Mouse (Mus musculus): ENCODE results near the gene Sergef.
"Not testable (repeated sequence)": the region's sequence is repeated elsewhere in the genome, so short reads cannot be mapped to it uniquely, and the experiment has no call there.

The Sergef gene

DNA sequence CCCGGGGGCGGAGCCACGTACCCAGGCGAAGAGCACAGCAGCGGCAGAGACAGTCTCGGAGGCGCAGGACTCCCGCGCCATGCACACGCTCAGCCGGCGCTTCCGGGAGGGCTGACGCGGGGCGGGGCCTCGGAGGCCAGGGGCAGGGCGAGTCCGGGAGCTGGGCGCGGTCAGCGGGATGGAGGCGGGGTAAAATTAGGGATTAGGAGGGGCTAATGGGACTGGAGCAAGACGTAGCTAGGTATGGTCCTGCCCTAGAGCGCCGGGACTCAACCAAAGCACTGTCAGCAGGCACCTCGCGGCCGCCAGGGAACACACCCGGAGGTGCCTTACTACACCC is at the start of gene Sergef:
Gene Sergef, minus strand, starts transcription at position 116 of the 340 bp plus-strand sequence.
- DNase-seq (ENCODE audit: low spot score in 2 of 2), result peak; percentile 65 to 71

DNA sequence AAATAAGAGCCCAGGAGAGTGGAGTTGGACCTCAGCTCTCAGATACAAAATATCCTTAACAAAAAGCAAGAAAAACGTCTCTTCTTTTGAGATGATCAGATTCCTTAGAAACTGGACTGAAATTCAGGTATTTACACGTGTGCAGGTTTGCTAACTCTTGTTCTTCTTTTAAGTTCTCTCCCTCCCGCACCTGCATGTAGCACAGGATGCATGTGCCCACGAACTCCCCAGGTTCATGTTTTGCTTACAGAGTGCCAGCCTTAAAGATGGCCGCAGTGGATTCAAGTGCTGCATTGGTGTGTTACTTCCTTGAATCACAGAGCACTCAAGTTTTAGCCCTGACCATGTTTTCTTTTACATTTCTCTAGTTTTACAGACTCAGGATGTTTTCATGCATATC is 47.2 kb upstream of the Sergef start:
- peak in 1 of 2 experiments; percentile 17 for DNase-seq (ENCODE audit: low spot score in 2 of 2)

DNA sequence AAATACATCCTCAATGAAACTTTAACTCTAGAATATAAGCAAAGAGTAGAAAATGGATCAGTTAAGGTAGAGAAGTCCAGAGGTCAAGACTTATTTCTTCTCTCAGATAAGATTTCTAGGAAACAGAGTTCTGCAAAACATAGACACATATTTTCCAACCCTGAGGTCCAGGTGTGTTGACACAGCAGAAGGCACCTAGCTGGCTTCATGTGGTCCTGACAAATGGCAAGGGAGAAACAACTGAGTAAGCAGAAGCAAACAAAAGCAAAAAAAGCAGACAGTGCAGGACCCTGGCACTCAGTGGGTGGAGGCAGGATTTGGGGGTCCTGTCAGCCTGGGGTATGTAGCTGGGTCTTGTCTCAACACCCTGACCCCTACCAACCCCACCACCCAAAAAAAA is 41.1 kb upstream of the Sergef start:
- DNase-seq (ENCODE audit: low spot score in 2 of 2), result no peak

DNA sequence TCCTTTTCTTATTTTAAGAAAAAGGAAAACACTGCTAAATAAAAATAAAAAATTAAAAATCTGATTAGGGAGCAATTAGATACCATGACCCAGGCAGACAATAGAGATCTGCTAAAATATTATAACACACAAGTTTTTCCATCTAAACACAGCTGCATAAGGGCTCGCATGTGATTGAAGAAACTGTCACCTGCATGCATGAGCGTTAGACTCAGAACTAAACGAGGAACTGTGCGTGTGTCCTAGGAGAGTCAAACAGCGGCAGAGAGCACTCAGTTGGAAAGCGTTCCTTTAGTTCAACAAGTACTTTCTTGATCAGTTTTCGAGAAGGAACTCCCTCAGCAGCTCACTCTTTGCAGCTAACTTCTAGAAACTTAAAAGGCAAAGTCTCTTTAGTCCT is 39.4 kb upstream of the Sergef start:
- not testable (repeated sequence) for DNase-seq (ENCODE audit: low spot score in 2 of 2)

DNA sequence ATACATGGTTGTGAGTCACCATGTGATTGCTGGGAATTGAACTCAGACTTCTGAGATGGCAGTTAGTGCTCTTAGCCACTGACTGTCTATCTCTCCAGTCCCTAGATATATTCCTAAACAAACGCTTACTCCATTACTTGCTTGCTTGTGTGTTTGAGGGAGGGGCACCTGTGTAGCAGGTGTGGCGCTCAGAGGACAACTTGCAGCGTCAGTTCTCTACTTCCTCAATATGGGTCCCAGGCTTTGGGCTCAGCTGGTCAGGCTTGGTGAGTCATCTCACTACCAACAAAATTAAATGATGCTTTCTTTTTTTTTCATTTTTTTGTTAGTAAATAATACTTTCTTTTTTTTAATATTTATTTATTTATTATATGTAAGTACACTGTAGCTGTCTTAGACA is 38.8 kb upstream of the Sergef start:
- DNase-seq (ENCODE audit: low spot score in 2 of 2), result no peak

DNA sequence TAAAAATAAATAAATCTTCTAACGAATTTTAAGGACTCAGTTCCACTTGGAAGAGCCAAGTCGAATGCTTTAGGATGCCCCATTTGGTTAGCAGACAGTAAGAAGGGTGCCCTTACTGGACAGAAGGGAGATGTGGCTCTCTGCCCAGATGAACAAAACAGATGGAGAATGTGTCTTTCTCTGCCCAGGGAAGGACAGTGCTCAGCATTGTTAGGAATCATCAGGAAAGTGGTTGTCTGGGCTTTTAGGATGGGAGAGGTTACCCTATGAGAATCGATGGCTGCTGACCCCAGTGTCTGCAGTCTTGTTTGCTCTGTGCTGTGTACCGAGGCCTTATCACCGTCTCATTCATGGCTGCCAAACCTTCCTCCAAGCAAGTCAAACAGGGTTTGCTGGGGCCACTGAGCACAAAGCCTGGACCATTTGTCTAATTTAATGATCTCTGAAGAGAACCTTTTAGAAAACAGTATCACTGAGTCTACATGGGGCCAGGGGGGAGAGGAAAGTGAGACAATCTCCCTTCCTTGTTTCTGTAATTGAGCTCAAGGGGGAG is 37.3 kb upstream of the Sergef start:
- no peak for DNase-seq (ENCODE audit: low spot score in 2 of 2)

DNA sequence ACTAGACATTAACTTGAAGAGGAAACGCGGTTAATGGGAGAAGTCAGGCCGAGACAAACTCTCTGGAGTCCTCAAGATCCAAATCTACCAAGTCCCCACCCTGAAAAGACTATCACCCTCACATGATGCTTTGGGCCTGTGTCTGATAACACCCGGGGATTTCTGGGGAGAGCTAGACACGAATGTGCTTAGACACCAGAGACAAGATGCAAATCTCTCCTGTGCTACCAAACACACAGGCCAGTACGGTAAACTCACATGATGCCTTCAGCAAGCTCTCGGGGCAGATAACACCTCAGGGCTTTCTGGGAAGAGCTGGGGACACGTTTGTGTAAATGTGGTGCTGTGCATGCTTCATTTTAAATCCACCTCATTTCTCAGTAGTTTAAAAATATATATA is 36.3 kb upstream of the Sergef start:
- no peak for DNase-seq (ENCODE audit: low spot score in 2 of 2)

DNA sequence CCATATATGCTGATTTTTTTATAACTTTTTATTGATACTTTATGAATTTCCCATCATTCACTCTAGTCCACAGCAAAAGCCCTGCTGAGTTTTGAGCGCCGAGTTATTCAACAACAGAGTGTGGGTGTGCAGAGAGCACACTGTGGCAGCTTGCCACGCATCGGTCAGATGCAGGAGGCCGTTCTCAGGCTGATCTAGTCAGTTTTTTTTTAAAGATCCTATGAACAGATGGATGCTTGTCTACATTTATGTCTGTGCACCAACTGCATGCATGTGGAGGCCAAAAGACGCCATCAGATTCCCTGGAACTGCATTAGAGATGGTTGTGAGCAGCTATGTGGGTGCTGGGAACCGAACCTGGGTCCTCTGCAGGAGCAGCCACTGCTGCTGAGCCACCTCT is 35.5 kb upstream of the Sergef start:
- no peak for DNase-seq (ENCODE audit: low spot score in 2 of 2)

DNA sequence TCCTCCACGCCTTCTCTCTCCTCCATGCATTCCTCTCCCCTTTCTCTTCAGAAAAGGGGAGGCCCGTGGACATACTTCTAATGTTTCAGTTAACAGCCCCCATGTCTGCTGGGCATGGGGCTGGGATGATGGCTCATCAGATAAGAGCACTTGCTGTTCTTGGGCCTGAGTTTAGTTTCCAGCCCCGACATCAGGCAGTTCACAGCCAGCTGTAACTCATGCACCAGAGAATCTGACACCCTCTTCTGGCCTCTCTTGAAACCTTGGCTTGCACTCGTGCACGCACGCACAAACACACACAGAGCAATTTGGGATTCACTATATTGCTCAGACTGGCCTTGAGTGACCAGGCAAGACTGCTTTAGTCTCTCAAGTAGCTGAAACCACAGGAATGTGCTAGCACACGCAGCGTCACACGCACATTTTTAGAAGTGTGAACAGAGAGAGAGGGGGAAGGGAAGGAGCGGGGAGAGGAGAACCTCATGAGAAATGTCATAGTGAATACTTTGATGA is 32.6 kb upstream of the Sergef start, which contains the start of gene Tph1:
Gene Tph1, minus strand, starts transcription at position 378 of the 513 bp plus-strand sequence.
- DNase-seq (ENCODE audit: low spot score in 2 of 2), result no peak

DNA sequence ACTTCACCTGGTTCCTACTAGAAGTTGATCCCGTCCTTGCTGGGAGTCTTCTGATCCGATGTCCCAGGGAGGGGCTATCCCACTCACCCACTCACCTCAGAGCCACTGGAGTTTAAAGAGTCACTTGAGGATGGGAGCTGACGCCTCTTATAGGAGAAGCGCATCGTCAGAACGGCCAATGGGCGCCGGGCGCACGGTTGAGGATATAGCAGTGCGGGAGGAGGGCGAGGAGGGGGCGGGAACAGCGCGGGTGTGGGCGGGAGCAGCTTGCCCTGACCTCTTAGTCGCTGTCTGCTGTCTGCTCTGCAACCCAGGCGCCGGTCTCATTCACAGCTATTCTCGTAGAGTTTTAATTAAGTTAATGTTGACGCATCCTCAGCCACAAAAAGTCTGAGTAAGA is 27.6 kb upstream of the Sergef start:
- DNase-seq (ENCODE audit: low spot score in 2 of 2), result no peak

DNA sequence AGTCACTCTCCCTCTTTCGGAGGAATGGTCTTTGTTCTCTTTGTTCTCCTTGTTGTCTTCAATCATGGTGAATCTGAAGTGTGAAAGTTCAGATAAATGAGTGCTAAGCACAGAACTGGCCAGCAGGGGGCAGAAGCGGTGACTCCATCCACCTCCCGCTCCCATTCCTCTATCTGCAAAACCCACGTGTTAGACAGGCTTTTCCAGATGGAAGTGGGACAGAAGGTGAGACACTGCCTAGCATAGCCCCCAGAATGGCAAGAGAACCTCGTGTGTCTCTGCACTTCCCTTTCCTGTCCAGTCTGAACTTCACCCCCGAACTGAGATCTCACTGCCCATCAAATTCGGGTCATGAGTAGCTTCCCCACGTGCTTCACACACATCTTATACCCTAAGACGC is 25.6 kb upstream of the Sergef start:
- DNase-seq (ENCODE audit: low spot score in 2 of 2), result peak in 1 of 2 experiments; percentile 6

DNA sequence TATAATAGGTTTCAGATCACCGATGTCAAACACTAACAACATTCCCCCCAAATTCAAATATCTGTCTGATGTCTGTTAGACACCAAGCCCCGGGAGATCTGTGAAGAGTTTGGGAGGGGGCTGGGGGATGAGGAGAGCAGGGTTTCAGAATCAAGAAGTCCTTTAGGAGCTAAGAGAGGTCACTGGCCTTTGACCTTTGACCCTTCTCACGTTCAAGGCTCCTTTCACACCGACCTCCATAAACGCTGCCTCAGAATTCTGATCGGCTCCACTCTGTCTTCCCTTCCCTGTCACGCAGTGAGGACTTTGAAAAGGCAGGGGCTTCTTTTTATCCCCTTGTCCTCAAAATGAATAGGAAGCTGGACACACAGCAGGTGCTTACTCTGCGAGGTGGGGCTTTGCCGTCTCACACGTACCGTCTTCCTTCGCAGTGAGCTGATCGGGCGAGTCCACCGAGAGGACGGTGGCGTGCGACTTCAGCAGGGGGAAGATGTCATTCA is 22.0 kb upstream of the Sergef start:
- DNase-seq (ENCODE audit: low spot score in 2 of 2), result no peak

DNA sequence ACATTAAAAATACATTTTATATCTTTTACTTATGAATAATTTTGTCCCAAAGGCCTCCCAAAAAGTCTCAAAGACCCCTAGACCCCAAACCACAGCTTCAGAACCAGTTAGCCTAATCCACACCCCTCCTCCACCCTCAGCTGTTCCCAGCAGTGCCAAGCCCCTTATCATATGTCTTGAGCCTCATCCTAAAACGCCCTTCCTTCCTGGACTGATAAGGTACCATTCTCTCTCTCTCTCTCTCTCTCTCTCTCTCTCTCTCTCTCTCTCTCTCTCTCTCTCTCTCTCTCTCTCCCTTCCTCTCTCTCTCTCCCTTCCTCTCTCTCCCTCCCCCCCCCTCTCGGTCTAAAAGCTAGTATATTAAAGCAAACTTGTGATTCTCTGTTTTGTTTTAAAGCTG is 12.7 kb upstream of the Sergef start:
- no peak for DNase-seq (ENCODE audit: low spot score in 2 of 2)

DNA sequence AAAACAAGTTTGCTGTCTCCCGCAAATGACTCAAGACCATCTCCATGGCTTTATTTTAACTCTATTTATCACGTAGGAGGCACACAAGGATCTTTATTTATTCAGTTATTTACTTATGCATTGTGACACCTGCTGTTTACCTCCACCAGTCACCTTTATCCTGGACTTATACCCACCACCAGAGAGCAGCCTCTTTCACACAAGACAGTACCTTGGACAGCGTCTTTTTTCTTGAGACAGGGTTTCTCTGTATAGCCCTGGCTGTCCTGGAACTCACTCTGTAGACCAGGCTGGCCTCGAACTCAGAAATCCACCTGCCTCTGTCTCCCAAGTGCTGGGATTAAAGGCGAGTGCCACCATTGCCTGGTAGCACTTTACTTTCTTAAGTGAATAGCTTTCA is 10.6 kb upstream of the Sergef start:
- not testable (repeated sequence) for DNase-seq (ENCODE audit: low spot score in 2 of 2)

DNA sequence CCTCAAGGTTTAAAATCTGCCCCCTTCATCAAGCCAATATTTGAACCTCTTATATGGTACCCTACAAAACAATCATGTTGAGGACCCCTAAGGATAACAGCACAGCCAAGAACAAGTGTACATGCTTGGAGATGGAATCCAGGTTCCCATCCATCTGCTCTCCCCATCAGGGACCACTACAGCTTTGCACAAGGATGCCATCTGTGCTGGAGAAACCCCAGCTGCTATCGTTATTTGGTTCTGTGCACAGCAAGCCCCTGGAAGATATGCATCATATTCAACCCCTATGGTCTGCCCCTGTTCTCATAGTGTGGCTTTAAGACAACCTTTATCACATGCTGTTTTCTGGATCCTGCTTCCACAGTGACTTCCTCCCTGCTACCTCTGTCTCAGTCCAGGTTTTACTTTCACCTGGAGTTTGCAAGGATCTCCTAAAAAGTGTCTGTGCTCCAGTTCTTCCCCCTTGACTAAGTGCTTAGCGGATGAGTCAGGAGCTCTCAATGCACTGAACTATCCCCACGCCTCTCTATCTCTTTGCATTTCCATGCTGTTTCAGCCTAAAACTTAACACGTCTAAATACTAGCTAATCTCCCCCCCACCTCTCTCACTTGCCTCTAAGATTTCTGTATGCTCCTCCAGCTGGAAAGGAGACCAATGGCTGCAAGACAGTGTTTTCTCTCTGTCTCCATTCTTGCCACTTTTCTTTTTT is 9.0 kb upstream of the Sergef start:
- DNase-seq (ENCODE audit: low spot score in 2 of 2), result no peak

DNA sequence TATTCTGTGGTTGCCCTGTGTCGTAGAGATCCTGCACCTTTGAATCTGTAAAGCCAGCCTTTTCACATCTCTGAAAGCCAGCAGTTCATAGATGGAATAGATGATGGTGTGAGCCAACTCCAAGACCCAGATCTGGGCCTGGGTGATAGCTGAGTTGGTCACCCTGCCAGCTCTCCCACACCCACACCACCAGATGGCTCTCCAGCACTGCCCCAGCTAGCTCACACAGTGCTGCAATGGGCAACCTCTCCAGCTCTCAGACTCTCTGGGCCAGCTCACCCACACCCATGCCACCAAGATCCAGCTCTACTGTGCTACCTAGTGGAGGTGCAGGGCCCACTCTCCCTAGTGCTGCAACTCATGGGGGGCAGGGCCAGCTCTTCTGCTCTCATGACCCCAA is 3.6 kb upstream of the Sergef start:
- DNase-seq (ENCODE audit: low spot score in 2 of 2), result no peak

DNA sequence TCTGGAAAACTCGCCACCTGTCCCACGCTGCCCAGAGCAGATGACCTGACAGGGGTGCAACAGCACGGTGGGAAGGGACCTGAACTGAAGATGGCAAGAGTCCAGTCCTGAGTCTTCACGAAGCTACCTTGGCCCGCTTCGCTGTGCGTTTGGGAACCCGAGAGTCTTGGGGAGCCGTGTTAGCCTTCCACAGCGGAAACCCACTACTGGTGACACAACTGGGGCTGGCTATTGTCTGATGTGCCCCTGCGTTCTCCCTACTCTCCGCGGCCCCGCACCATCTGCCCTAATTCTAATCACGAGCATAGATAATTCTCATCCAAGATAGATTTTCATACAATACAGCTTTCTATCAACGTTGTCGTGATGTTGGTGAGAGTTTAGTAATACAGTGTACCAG is 455 bp upstream of the Sergef start:
- DNase-seq (ENCODE audit: low spot score in 2 of 2), result no peak

DNA sequence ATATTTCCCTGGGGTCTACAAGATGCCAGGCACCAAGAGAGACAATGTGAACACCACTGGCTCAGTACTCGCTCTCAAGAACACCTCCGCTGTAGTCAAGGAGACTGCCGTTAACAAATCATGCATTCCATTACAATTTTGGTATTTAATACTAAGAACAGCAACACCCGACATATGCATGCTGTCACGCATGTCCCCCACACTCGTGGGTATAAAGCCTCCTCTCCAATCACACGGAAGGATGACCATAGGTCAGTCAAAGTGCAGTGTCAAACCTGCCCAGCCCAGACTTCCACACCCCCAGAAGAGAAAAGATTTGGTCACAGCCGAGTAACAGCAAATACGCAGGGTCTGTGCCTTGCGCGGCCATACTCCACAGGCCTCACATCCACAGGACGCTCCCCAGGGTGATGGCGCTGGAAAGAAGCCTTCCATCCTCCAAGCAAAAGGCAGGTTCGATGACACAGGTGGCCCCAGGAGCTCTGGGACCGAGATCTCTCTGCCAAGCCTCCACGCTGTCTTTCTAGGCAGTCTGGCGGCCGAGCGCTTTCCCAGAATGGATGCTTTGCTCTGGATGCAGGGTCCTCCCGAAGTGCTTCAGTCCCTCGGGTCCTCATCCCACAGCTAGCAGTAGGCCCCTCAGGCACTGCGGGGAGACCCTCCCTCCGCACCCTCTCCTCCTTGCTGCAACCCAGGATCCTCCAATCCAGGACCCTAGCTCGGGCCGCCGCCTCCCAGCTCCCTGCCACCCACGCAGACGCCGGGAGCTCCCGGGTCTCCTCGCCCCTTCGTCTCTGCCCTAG is 517 bp downstream of the Sergef start:
- DNase-seq (ENCODE audit: low spot score in 2 of 2), result no peak

DNA sequence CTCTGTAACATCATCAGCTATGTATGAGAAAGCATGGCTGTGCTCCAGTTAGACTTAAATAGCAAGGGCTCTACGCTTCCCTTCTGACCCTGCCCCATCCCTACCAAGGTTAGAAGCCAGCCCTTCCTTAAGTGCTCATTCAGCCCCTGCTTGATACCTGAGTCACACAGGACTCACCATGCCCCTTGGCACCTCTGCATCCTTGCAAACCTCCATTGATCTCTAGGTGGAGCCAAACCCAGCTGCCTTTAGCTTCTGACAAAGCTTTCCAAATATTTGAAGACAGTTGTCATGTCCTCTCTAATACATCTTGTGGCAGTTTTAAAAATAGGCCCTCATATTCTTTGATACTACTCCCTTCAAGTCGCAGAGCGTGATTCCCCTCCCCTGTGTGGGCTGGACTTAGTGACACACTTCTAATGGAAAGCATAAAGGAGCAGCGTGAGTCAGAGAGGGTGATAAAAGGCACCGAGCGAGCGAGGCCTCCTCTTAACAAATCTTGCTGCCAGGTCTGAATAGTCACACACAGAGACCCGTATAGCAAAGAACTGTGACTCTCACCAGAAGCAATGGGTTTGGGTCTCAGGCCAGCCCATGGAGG is 11.1 kb downstream of the Sergef start:
- no peak for DNase-seq (ENCODE audit: low spot score in 2 of 2)

DNA sequence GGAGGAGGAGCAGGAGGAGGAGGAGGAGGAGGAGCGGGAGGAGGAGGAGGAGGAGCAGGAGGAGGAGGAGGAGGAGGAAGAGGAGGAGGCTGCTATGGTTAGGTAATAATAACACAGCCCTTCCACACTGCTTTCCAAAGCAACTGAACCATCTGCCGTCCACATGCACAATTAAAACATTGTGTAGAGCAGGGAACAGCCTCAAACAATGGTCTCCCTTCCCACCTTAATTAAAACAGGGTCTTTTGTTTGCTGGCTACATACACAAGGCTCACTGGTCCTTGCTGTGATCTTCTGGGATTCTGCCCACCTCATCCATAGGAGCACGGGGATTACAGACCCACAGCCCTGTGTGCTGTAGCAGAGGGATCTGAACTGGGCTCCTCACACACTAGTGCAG is 15.6 kb downstream of the Sergef start:
- no peak for DNase-seq (ENCODE audit: low spot score in 2 of 2)

DNA sequence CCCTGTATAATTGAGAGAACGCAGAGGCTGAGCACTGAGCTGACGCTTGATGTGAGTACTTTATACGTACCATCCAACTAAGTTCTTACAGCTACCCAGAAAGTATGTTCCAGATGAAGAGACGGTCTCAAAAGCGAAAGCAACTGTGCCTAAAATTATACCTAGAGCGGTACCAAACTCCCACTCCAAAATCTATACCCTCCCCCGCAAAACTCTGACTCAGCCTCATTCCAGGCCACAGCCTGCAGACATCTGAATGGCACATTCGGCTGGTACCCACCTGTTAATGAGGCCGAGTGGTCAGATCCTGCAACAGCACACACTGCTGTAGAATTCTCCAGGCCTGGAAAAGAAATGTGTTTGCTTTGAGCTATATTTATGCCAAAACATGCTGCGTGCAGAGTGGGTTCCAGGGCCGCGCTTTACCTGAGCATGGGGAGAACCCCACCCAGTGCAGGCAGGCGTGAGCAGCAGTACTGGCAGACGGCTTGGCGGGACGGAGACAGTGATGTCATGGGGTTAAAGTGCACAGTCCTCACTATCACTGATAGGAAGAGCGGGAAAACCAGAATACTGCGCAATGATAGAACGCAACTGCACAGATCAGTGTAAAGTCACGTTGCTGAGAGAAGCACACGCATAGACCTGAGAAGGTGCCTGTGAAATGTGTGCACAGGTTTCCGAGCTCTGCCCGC is 21.0 kb downstream of the Sergef start:
- DNase-seq (ENCODE audit: low spot score in 2 of 2), result no peak
